Mouse (Mus musculus): ENCODE results near the gene Tjp1. TPM values are rescaled to one million over a fixed set of nuclear protein-coding genes. Genes with fewer than 3 reads are reported as not detected.

Tjp1 gene
- polyA plus RNA-seq, 1 experiment from 2014 or later = 21.7 TPM

- H3K9me3 ChIP-seq (ENCODE audit: control insufficient read depth, low read length) = no peaks in the 10 kb centered on the region
- ATAC-seq (ENCODE audit: low FRiP score) (no peak), DNase-seq (ENCODE audit: low spot score, missing footprints) (no peak)
- H3K4me3 ChIP-seq (ENCODE audit: low read depth, low read length) = no peak overlapping the region
- H3K4me2 ChIP-seq = no peak overlapping the region
- peaks cover 24% of the 10 kb centered on the region for H3K36me3 ChIP-seq (ENCODE audit: control insufficient read depth, insufficient read depth, low read length)
- H3K27ac ChIP-seq (ENCODE audit: low read depth, low read length) = no peak overlapping the region
- 94% methylated on average over 2 of the region's 2 CpGs for WGBS
- H3K4me1 ChIP-seq (ENCODE audit: control insufficient read depth, insufficient read depth, low read length) = no peaks in the 10 kb centered on the region
- H3K9ac ChIP-seq (ENCODE audit: low read length) = no peak overlapping the region
- no peaks in the 10 kb centered on the region for H3K27me3 ChIP-seq (ENCODE audit: control insufficient read depth, insufficient read depth, low read length)
Observed at GRCm38 (mm10) chr7:65315182-65315581, 212.4 kb downstream of the Tjp1 start.

DNA sequence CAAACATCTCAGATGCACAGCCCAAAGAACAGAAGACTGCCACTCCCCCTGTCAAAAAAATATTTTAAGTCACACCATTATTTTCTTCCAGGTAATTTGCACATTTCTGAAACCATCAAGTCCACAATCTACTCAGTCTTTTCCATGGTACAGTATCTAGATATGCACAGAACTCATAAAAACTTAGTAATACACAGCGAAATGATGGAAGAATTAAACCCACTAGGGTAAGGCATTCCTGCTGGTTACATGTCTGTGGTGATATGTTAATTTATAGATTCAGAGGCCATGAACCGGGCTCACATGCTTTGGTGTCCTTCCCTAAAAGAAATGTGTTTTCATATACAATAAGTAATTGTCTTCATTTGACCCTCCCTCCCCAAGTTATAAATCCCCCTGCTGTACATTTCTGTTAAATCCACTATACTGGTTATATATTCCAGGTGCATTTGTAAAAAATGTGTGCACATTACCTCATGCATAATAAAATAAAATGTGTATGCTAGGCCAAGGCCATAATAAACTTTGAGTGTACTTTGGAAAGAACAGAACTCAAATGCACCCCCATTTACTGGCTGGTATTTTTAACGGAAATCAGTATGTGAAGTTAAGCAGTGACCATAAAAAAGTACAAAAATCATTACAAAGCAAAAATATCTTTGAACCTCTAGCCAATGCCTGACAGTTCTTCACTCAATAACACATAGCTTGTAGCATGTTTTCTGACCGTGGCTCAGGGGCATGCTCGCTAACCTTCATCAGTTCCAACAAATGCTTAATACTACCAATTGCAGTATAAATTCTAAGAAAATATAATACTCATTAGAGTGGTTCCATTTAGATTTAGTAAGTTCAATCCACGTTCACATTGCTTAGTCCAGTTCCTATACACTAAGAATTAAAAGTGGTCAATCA, 230.6 kb downstream of the Tjp1 start:
- DNase-seq (ENCODE audit: low spot score, missing footprints) (no peak), ATAC-seq (ENCODE audit: low FRiP score) (no peak)
- no peaks in the 10 kb centered on the region for H3K9me3 ChIP-seq (ENCODE audit: control insufficient read depth, low read length)
- no peak overlapping the region for H3K4me2 ChIP-seq
- no peak overlapping the region for H3K27ac ChIP-seq (ENCODE audit: low read depth, low read length)
- H3K9ac ChIP-seq (ENCODE audit: low read length) = no peak overlapping the region
- H3K4me3 ChIP-seq (ENCODE audit: low read depth, low read length) = no peak overlapping the region
- peaks cover 7% of the 10 kb centered on the region; the same call in 1 of the 2 replicates for H3K36me3 ChIP-seq (ENCODE audit: control insufficient read depth, insufficient read depth, low read length)
- H3K4me1 ChIP-seq (ENCODE audit: control insufficient read depth, insufficient read depth, low read length) = no peaks in the 10 kb centered on the region
- 88% methylated on average over 6 of the region's 6 CpGs for WGBS
- no peaks in the 10 kb centered on the region for H3K27me3 ChIP-seq (ENCODE audit: control insufficient read depth, insufficient read depth, low read length)

- Histone ChIP-seq H3K4me3 (ENCODE audit: low read depth, low read length) (no peak overlapping the region), H3K4me1 (ENCODE audit: control insufficient read depth, insufficient read depth, low read length) (peaks cover 13% of the 10 kb centered on the region; the same call in 1 of the 2 replicates), H3K27me3 (ENCODE audit: control insufficient read depth, insufficient read depth, low read length) (no peaks in the 10 kb centered on the region), H3K36me3 (ENCODE audit: control insufficient read depth, insufficient read depth, low read length) (no peaks in the 10 kb centered on the region), H3K9ac (ENCODE audit: low read length) (no peak overlapping the region), H3K27ac (ENCODE audit: low read depth, low read length) (no peak overlapping the region), H3K4me2 (no peak overlapping the region), H3K9me3 (ENCODE audit: control insufficient read depth, low read length) (no peaks in the 10 kb centered on the region)
- 74% methylated on average over 16 of the region's 16 CpGs for WGBS
- ATAC-seq (ENCODE audit: low FRiP score) (no peak), DNase-seq (ENCODE audit: low spot score, missing footprints) (peak; percentile 88)
Observed at GRCm38 (mm10) chr7:65282886-65283285, 244.7 kb downstream of the Tjp1 start.

DNA sequence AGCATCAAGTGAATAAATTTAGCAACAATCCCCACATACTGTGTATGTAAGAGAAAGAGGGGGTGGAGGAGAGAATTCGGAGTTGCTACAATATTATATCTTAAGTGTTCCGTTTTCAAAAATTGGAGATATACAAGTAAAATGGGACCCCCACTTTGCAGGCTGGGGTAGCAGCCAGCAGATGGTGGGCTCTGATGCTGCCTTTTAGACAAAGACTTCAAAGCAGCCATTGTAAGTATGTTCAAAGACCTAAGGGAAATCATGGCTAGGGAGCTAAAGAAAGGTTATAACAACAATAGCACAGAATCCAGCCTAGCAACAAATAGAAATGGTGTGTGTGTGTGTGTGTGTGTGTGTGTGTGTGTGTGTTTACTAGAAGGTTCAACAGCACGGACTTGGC, 245.6 kb downstream of the Tjp1 start:
- Histone ChIP-seq H3K9ac (ENCODE audit: low read length) (no peak overlapping the region), H3K27ac (ENCODE audit: low read depth, low read length) (peak overlapping the region; percentile 51; the same call in 1 of the 2 replicates), H3K27me3 (ENCODE audit: control insufficient read depth, insufficient read depth, low read length) (no peaks in the 10 kb centered on the region), H3K4me2 (no peak overlapping the region), H3K4me1 (ENCODE audit: control insufficient read depth, insufficient read depth, low read length) (peaks cover 13% of the 10 kb centered on the region; the same call in 1 of the 2 replicates), H3K36me3 (ENCODE audit: control insufficient read depth, insufficient read depth, low read length) (no peaks in the 10 kb centered on the region), H3K9me3 (ENCODE audit: control insufficient read depth, low read length) (no peaks in the 10 kb centered on the region), H3K4me3 (ENCODE audit: low read depth, low read length) (no peak overlapping the region)
- DNase-seq (ENCODE audit: low spot score, missing footprints) (peak; percentile 87), ATAC-seq (ENCODE audit: low FRiP score) (peak; percentile 30; the same call in 1 of the 2 replicates)
- WGBS = 57% methylated on average over 3 of the region's 3 CpGs

- Histone ChIP-seq H3K27ac (ENCODE audit: low read depth, low read length) (peak overlapping the region; percentile 51; the same call in 1 of the 2 replicates), H3K9me3 (ENCODE audit: control insufficient read depth, low read length) (no peaks in the 10 kb centered on the region), H3K36me3 (ENCODE audit: control insufficient read depth, insufficient read depth, low read length) (no peaks in the 10 kb centered on the region), H3K4me3 (ENCODE audit: low read depth, low read length) (no peak overlapping the region), H3K9ac (ENCODE audit: low read length) (0 out of 2 replicates have a peak overlapping the region, but pooled peaks have one; percentile 4), H3K27me3 (ENCODE audit: control insufficient read depth, insufficient read depth, low read length) (no peaks in the 10 kb centered on the region), H3K4me2 (no peak overlapping the region), H3K4me1 (ENCODE audit: control insufficient read depth, insufficient read depth, low read length) (peaks cover 13% of the 10 kb centered on the region; the same call in 1 of the 2 replicates)
- ATAC-seq (ENCODE audit: low FRiP score) (peak; percentile 78), DNase-seq (ENCODE audit: low spot score, missing footprints) (peak; percentile 85)
- 61% methylated on average over 10 of the region's 10 CpGs for WGBS
Observed at GRCm38 (mm10) chr7:65280944-65281912, 246.4 kb downstream of the Tjp1 start.

DNA sequence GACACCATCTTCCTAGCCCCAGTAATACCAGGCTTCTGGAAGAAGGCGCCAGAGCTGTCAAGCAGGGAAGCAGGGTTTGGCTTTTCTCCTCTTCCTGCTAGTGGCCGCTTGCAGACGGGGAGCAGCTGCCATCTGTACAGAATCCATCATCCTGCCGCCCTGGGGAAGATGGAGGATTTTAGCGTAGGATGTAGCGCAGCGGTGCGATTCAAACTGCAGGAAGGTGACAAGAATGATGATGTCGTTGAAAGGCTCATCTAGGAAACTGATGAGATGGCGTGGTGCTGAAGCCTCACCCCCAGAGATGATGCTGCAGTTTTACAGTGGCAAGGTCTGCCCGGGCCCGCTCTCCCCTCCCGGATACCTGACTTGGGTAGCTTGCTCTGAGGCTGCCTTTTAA, 248.3 kb downstream of the Tjp1 start:
- Histone ChIP-seq H3K36me3 (ENCODE audit: control insufficient read depth, insufficient read depth, low read length) (no peaks in the 10 kb centered on the region), H3K9me3 (ENCODE audit: control insufficient read depth, low read length) (no peaks in the 10 kb centered on the region), H3K4me2 (no peak overlapping the region), H3K4me3 (ENCODE audit: low read depth, low read length) (no peak overlapping the region), H3K4me1 (ENCODE audit: control insufficient read depth, insufficient read depth, low read length) (peaks cover 13% of the 10 kb centered on the region; the same call in 1 of the 2 replicates), H3K27ac (ENCODE audit: low read depth, low read length) (no peak overlapping the region), H3K9ac (ENCODE audit: low read length) (no peak overlapping the region), H3K27me3 (ENCODE audit: control insufficient read depth, insufficient read depth, low read length) (no peaks in the 10 kb centered on the region)
- DNase-seq (ENCODE audit: low spot score, missing footprints) (no peak), ATAC-seq (ENCODE audit: low FRiP score) (no peak)
- 90% methylated on average over 13 of the region's 13 CpGs for WGBS

- H3K27ac ChIP-seq (ENCODE audit: low read depth, low read length) = no peak overlapping the region
- H3K9ac ChIP-seq (ENCODE audit: low read length) = no peak overlapping the region
- no peaks in the 10 kb centered on the region for H3K9me3 ChIP-seq (ENCODE audit: control insufficient read depth, low read length)
- no peaks in the 10 kb centered on the region for H3K27me3 ChIP-seq (ENCODE audit: control insufficient read depth, insufficient read depth, low read length)
- DNase-seq (ENCODE audit: low spot score, missing footprints) (peak; percentile 78), ATAC-seq (ENCODE audit: low FRiP score) (no peak)
- no peak overlapping the region for H3K4me3 ChIP-seq (ENCODE audit: low read depth, low read length)
- no peaks in the 10 kb centered on the region for H3K4me1 ChIP-seq (ENCODE audit: control insufficient read depth, insufficient read depth, low read length)
- H3K36me3 ChIP-seq (ENCODE audit: control insufficient read depth, insufficient read depth, low read length) = no peaks in the 10 kb centered on the region
- 90% methylated on average over 4 of the region's 4 CpGs for WGBS
- H3K4me2 ChIP-seq = no peak overlapping the region
Observed at GRCm38 (mm10) chr7:65275761-65276160, 251.8 kb downstream of the Tjp1 start.

GRCm38 (mm10) chr7:65274216-65274615, 253.4 kb downstream of the Tjp1 start:
- Histone ChIP-seq H3K36me3 (ENCODE audit: control insufficient read depth, insufficient read depth, low read length) (no peaks in the 10 kb centered on the region), H3K27me3 (ENCODE audit: control insufficient read depth, insufficient read depth, low read length) (no peaks in the 10 kb centered on the region), H3K9ac (ENCODE audit: low read length) (no peak overlapping the region), H3K9me3 (ENCODE audit: control insufficient read depth, low read length) (no peaks in the 10 kb centered on the region), H3K4me2 (no peak overlapping the region), H3K27ac (ENCODE audit: low read depth, low read length) (no peak overlapping the region), H3K4me3 (ENCODE audit: low read depth, low read length) (no peak overlapping the region), H3K4me1 (ENCODE audit: control insufficient read depth, insufficient read depth, low read length) (no peaks in the 10 kb centered on the region)
- DNase-seq (ENCODE audit: low spot score, missing footprints) (no peak), ATAC-seq (ENCODE audit: low FRiP score) (no peak)
- WGBS = 85% methylated on average over 5 of the region's 5 CpGs
